Mouse (Mus musculus): ENCODE results near the gene Dgki. TPM values are rescaled to one million over a fixed set of nuclear protein-coding genes. Genes with fewer than 3 reads are reported as not detected.
A peak's percentile ranks its signal among the peaks of the same experiment; 100 is the strongest.

The Dgki gene
- total and polyA plus RNA-seq, 2 experiments from 2014 or later: 4.6 to 26.9 TPM

GRCm38 (mm10) chr6:37026343-37027243, 273.4 kb downstream of the Dgki start:
- 72% methylated on average over 8 of the region's 8 CpGs for WGBS
- DNase-seq (ENCODE audit: low spot score) (no peak), ATAC-seq (ENCODE audit: low FRiP score) (no peak)
- H3K9ac ChIP-seq (replicated peaks; ENCODE audit: low read length, poor library complexity, severe bottlenecking): no peak overlapping the region
- no peak overlapping the region for H3K27ac ChIP-seq (ENCODE audit: low read depth, low read length)
- no peaks in the 10 kb centered on the region for H3K4me1 ChIP-seq (ENCODE audit: insufficient read depth, low read length)
- no peak overlapping the region for H3K4me3 ChIP-seq (ENCODE audit: low read depth, low read length)
- H3K4me2 ChIP-seq (ENCODE audit: low read depth, low read length, poor library complexity, severe bottlenecking): no peak overlapping the region
- H3K9me3 ChIP-seq (ENCODE audit: low read length): no peaks in the 10 kb centered on the region
- H3K27me3 ChIP-seq (ENCODE audit: insufficient read depth, low read length): no peaks in the 10 kb centered on the region
- TF ChIP-seq CTCF (IDR thresholded peaks at IDR 0.05): no peak
- H3K36me3 ChIP-seq (ENCODE audit: insufficient read depth, low read length): peaks cover 12% of the 10 kb centered on the region; the same call in 1 of the 2 replicates

- no peak for TF ChIP-seq CTCF (IDR thresholded peaks at IDR 0.05)
- no peaks in the 10 kb centered on the region; the same call in none of the 2 replicates for H3K36me3 ChIP-seq (ENCODE audit: insufficient read depth, low read length)
- DNase-seq (ENCODE audit: low spot score): peak; percentile 38
- no peak overlapping the region for H3K4me3 ChIP-seq (ENCODE audit: low read depth, low read length)
- ATAC-seq (ENCODE audit: low FRiP score): no peak
- H3K27me3 ChIP-seq (ENCODE audit: insufficient read depth, low read length): no peaks in the 10 kb centered on the region
- no peak overlapping the region for H3K4me2 ChIP-seq (ENCODE audit: low read depth, low read length, poor library complexity, severe bottlenecking)
- H3K4me1 ChIP-seq (ENCODE audit: insufficient read depth, low read length): no peaks in the 10 kb centered on the region
- H3K27ac ChIP-seq (ENCODE audit: low read depth, low read length): no peak overlapping the region
- no peak overlapping the region for H3K9ac ChIP-seq (replicated peaks; ENCODE audit: low read length, poor library complexity, severe bottlenecking)
- H3K9me3 ChIP-seq (ENCODE audit: low read length): no peaks in the 10 kb centered on the region
These were observed 283.9 kb downstream of the Dgki start for GRCm38 (mm10) chr6:37016046-37016445.

DNA sequence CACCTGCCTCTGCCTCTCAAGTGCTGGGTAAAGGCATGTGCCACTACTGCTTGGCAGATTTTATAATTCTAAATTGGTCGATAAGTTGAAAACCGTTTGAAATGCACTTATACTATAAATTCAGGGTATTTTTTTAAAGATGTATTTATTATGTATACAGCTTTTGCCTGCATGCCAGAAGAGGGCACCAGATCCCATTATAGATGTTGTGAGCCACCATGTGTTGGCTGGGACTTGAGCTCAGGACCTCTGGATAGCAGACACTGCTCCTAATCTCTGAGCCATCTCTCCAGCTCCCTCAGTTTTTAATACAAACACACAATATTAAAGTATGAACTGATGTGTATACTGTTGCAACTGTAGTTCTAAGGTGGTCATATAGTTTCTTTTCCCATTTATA, 288.4 kb downstream of the Dgki start:
- no peak overlapping the region for H3K4me3 ChIP-seq (ENCODE audit: low read depth, low read length)
- no peaks in the 10 kb centered on the region for H3K4me1 ChIP-seq (ENCODE audit: insufficient read depth, low read length)
- TF ChIP-seq CTCF (IDR thresholded peaks at IDR 0.05): peak; percentile 41
- ATAC-seq (ENCODE audit: low FRiP score): no peak
- H3K9ac ChIP-seq (replicated peaks; ENCODE audit: low read length, poor library complexity, severe bottlenecking): no peak overlapping the region
- no peak overlapping the region for H3K27ac ChIP-seq (ENCODE audit: low read depth, low read length)
- H3K9me3 ChIP-seq (ENCODE audit: low read length): no peaks in the 10 kb centered on the region
- no peaks in the 10 kb centered on the region for H3K27me3 ChIP-seq (ENCODE audit: insufficient read depth, low read length)
- H3K36me3 ChIP-seq (ENCODE audit: insufficient read depth, low read length): no peaks in the 10 kb centered on the region; the same call in 1 of the 2 replicates
- H3K4me2 ChIP-seq (ENCODE audit: low read depth, low read length, poor library complexity, severe bottlenecking): no peak overlapping the region
- no peak for DNase-seq (ENCODE audit: low spot score)
- 90% methylated on average over 2 of the region's 2 CpGs for WGBS

- Histone ChIP-seq H3K36me3 (ENCODE audit: insufficient read depth, low read length) (no peaks in the 10 kb centered on the region; the same call in 1 of the 2 replicates), H3K27me3 (ENCODE audit: insufficient read depth, low read length) (no peaks in the 10 kb centered on the region), H3K4me1 (ENCODE audit: insufficient read depth, low read length) (no peaks in the 10 kb centered on the region), H3K4me2 (ENCODE audit: low read depth, low read length, poor library complexity, severe bottlenecking) (no peak overlapping the region), H3K9ac (replicated peaks; ENCODE audit: low read length, poor library complexity, severe bottlenecking) (no peak overlapping the region), H3K27ac (ENCODE audit: low read depth, low read length) (no peak overlapping the region), H3K9me3 (ENCODE audit: low read length) (no peaks in the 10 kb centered on the region), H3K4me3 (ENCODE audit: low read depth, low read length) (no peak overlapping the region)
- ATAC-seq (ENCODE audit: low FRiP score) (no peak), DNase-seq (ENCODE audit: low spot score) (no peak)
- WGBS: 19% methylated on average over 4 of the region's 4 CpGs
- TF ChIP-seq CTCF (IDR thresholded peaks at IDR 0.05): no peak
These were observed 292.4 kb downstream of the Dgki start for GRCm38 (mm10) chr6:37007573-37007972.

GRCm38 (mm10) chr6:37004914-37005313, 295.1 kb downstream of the Dgki start:
- H3K4me3 ChIP-seq (ENCODE audit: low read depth, low read length): no peak overlapping the region
- no peaks in the 10 kb centered on the region for H3K27me3 ChIP-seq (ENCODE audit: insufficient read depth, low read length)
- no peak overlapping the region for H3K4me2 ChIP-seq (ENCODE audit: low read depth, low read length, poor library complexity, severe bottlenecking)
- H3K36me3 ChIP-seq (ENCODE audit: insufficient read depth, low read length): no peaks in the 10 kb centered on the region
- ATAC-seq (ENCODE audit: low FRiP score) (no peak), DNase-seq (ENCODE audit: low spot score) (no peak)
- no peak for TF ChIP-seq CTCF (IDR thresholded peaks at IDR 0.05)
- WGBS: 93% methylated on average over 3 of the region's 3 CpGs
- H3K4me1 ChIP-seq (ENCODE audit: insufficient read depth, low read length): no peaks in the 10 kb centered on the region
- H3K27ac ChIP-seq (ENCODE audit: low read depth, low read length): no peak overlapping the region
- H3K9me3 ChIP-seq (ENCODE audit: low read length): no peaks in the 10 kb centered on the region
- H3K9ac ChIP-seq (replicated peaks; ENCODE audit: low read length, poor library complexity, severe bottlenecking): no peak overlapping the region

DNA sequence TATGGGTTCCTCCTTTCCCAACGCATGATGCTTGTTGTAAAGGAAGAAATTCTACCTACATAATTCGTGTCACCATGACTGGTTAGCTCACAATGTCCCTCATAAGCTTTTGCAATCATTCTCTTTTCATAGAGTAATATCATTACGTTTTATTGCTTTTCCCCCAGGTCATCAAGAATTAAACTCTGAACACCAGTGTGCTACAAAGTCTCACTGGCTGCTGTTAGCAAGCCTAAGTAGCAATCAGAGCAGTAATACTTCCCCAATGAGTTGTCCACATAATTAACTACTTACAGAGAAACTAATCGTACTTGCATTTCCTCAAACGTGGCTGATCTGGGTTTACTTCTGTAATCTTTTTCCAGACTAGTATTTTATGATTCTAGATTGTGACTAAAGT, 296.7 kb downstream of the Dgki start:
- ATAC-seq (ENCODE audit: low FRiP score) (no peak), DNase-seq (ENCODE audit: low spot score) (peak; percentile 30)
- Histone ChIP-seq H3K4me1 (ENCODE audit: insufficient read depth, low read length) (no peaks in the 10 kb centered on the region), H3K36me3 (ENCODE audit: insufficient read depth, low read length) (no peaks in the 10 kb centered on the region), H3K4me3 (ENCODE audit: low read depth, low read length) (no peak overlapping the region), H3K4me2 (ENCODE audit: low read depth, low read length, poor library complexity, severe bottlenecking) (no peak overlapping the region), H3K9me3 (ENCODE audit: low read length) (no peaks in the 10 kb centered on the region), H3K9ac (replicated peaks; ENCODE audit: low read length, poor library complexity, severe bottlenecking) (no peak overlapping the region), H3K27ac (ENCODE audit: low read depth, low read length) (no peak overlapping the region), H3K27me3 (ENCODE audit: insufficient read depth, low read length) (no peaks in the 10 kb centered on the region)
- WGBS: 79% methylated on average over 5 of the region's 5 CpGs
- TF ChIP-seq CTCF (IDR thresholded peaks at IDR 0.05): no peak
